Mouse (Mus musculus) kidney, embryonic 16.5 days (tissue): ENCODE data around the gene Nav1. TPM values are rescaled to one million over a fixed set of nuclear protein-coding genes. Genes with fewer than 3 reads are reported as not detected.
A peak's percentile ranks its signal among the peaks of the same experiment; 100 is the strongest.

ENCODE experiments used
- ATAC-seq: fragments of 200-750 bp; cut with Nextera tagmentation; 2 replicates; pipeline ENCODE4 v1.8.0; 2017; ENCODE audit warnings: moderate TSS enrichment; ENCODE audit not compliant: low FRiP score, low TSS enrichment
- H3K27ac ChIP-seq: fragments of 300-500 bp; sonication (generic); 2 replicates; pipeline ENCODE4 v1.5.1; 2014; ENCODE audit warnings: low read length
- H3K27me3 ChIP-seq: fragments of 300-500 bp; sonication (generic); 2 replicates; pipeline ENCODE4 v1.6.1; 2014; ENCODE audit warnings: low read length, control low read depth, mixed read lengths; ENCODE audit not compliant: insufficient read depth
- H3K36me3 ChIP-seq: fragments of 300-500 bp; sonication (generic); 2 replicates; pipeline ENCODE4 v1.6.1; 2014; ENCODE audit warnings: low read length, control low read depth, mixed read lengths; ENCODE audit not compliant: insufficient read depth
- H3K4me1 ChIP-seq: fragments of 300-500 bp; sonication (generic); 2 replicates; pipeline ENCODE4 v1.6.1; 2014; ENCODE audit warnings: low read length, control low read depth, mixed read lengths; ENCODE audit not compliant: insufficient read depth
- H3K4me2 ChIP-seq: fragments of 300-500 bp; sonication (generic); replicated peaks from 2 replicates; pipeline ENCODE4 v1.6.1; 2014; ENCODE audit warnings: low read depth, low read length
- H3K4me3 ChIP-seq: fragments of 300-500 bp; sonication (generic); 2 replicates; pipeline ENCODE4 v1.5.1; 2014; ENCODE audit warnings: mild to moderate bottlenecking, low read length
- H3K9ac ChIP-seq: fragments of 300-500 bp; sonication (generic); replicated peaks from 2 replicates; pipeline ENCODE4 v1.6.1; 2014; ENCODE audit warnings: low read length
- H3K9me3 ChIP-seq: fragments of 300-500 bp; sonication (generic); 2 replicates; pipeline ENCODE4 v1.6.1; 2016; ENCODE audit warnings: low read length, control low read depth
- WGBS: fragments of 180-500 bp; shearing (Covaris S2); extraction: QIAGEN DNeasy Blood & Tissue Kit; methylation state at CpG from one replicate; pipeline ENCODE4 v1.1.7; 2014; 5-methylcytosine and 5-hydroxymethylcytosine counted together
- polyA plus RNA-seq: library from polyadenylated mRNA; unstranded; fragments of >200 nt; fragmentation: Nextera tagmentation; extraction: Ambion mirVana; gene quantifications from 2 replicates; pipeline ENCODE4 v1.2.1, GENCODE M21; 2015

The Nav1 gene
- polyA plus RNA-seq, 1 experiment from 2014 or later: 12.2 TPM

DNA sequence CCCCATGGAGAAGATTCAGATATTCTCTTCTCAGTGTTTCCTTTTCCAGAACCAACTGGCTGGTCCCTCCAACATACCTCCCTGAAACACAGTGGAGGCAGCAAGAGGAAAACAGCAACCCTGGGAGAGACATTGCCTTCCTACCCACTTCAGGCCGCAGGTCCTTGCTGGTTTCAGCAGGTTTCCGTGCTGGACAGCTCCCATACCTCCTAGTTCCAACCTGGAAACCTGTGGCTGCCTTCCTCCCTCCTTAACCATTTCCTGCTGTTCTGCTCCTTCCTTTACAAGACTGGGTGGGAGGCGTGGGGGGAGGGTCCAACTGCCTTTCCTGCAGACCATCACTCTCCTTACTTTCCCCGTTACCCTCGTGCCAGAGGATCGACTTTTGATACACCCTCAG is 27.7 kb upstream of the Nav1 start:
- H3K4me3 ChIP-seq: no peak overlapping the region
- H3K4me1 ChIP-seq: peaks cover 21% of the 10 kb centered on the region
- H3K4me2 ChIP-seq: no peak overlapping the region
- H3K27ac ChIP-seq: no peak overlapping the region
- ATAC-seq: no peak
- 16% methylated on average over 6 of the region's 6 CpGs for whole genome bisulfite sequencing
- no peaks in the 10 kb centered on the region for H3K36me3 ChIP-seq
- H3K27me3 ChIP-seq: no peaks in the 10 kb centered on the region
- no peak overlapping the region for H3K9ac ChIP-seq
- H3K9me3 ChIP-seq: no peaks in the 10 kb centered on the region

DNA sequence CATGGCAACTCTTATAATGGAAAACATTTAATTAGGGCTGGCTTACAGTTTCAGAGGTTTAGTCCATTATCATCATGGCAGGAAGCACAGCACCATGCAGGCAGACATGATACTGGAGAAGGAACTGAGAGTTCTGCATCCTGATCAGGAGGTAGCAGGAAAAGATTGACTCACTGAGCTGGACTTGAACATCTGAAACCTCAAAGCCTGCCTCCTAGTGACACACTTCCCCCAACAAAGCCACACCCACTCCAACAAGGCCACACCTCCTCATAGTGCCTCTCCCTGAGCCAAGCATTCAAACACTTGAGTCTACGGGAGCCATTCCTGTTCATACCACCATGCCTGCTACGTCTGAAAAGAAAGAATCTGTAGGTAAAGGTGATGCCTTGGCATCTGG is 26.8 kb upstream of the Nav1 start:
- Histone ChIP-seq H3K4me2 (no peak overlapping the region), H3K4me1 (peaks cover 21% of the 10 kb centered on the region), H3K36me3 (no peaks in the 10 kb centered on the region), H3K4me3 (no peak overlapping the region), H3K27me3 (no peaks in the 10 kb centered on the region), H3K9ac (no peak overlapping the region), H3K9me3 (no peaks in the 10 kb centered on the region), H3K27ac (no peak overlapping the region)
- 86% methylated on average over 2 of the region's 2 CpGs for WGBS
- no peak for ATAC-seq

DNA sequence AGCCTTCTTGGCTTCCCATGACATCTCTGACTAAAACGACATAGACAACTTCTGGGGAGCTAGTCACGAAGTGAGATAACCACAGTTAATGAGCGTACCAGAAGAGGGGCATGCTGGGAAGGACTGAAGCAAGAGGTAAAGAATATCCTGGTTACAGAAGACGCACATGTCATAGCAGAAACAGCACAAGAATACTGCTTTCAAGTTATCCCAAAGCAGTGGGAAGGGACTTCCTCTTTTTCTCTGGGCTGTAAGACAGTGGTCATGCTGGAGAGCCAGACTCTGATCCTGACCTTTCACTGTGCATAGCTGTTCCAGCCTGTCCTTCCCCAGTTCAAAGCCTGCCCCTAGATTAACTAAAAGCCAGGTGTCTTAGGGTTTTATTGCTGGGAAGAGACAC is 26.4 kb upstream of the Nav1 start:
- Histone ChIP-seq H3K4me3 (no peak overlapping the region), H3K36me3 (no peaks in the 10 kb centered on the region), H3K9me3 (no peaks in the 10 kb centered on the region), H3K27me3 (no peaks in the 10 kb centered on the region), H3K9ac (no peak overlapping the region), H3K4me2 (no peak overlapping the region), H3K27ac (no peak overlapping the region), H3K4me1 (peaks cover 21% of the 10 kb centered on the region)
- no peak for ATAC-seq
- WGBS: 86% methylated on average over 4 of the region's 4 CpGs

DNA sequence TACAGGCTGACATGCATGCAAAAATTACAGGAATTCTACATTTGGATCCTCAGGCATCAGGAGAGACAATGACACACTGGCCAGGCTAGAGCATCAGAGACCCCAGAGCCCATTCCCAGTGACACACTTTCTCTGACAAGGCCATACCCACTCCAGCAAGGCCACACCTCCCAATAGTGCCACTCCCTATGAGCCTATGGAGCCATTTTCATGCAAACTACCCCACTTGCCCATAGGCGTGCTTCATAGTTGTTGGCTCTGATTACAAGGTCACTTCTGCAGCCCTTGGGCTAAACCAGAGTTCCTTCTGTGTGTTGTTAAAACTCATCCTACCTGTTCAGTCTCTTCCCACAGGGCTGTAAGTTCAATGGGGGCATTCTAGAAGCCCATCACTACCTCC is 25.1 kb upstream of the Nav1 start:
- Histone ChIP-seq H3K4me2 (peak overlapping the region; percentile 16; the same call in 1 of the 2 replicates), H3K9ac (no peak overlapping the region), H3K27me3 (no peaks in the 10 kb centered on the region), H3K4me3 (no peak overlapping the region), H3K36me3 (no peaks in the 10 kb centered on the region), H3K27ac (peak overlapping the region; percentile 55; the same call in 1 of the 2 replicates), H3K4me1 (peaks cover 21% of the 10 kb centered on the region), H3K9me3 (no peaks in the 10 kb centered on the region)
- WGBS: 62% methylated on average over 1 of the region's 1 CpGs
- ATAC-seq: no peak

DNA sequence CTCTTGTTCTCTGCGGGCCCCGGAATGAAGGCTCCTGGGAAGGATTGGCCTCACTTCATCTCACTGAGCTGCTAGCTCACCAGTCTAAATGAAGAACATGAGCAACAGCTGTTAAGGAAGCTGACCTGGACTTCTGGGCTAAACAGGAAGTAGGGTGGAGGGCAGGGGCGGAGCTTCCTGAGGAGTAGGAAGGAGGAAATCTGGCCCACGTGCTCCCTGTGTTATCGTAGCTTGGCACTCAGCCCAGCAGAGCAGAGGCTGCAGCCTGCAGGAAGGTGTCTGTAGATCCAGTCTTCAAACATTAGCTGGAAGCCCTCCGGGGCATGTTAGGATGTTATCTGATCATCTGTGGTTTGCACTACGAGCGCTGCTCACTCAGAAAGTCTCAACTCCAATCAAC is 24.4 kb upstream of the Nav1 start:
- peak; percentile 76; the same call in 1 of the 2 replicates for ATAC-seq

DNA sequence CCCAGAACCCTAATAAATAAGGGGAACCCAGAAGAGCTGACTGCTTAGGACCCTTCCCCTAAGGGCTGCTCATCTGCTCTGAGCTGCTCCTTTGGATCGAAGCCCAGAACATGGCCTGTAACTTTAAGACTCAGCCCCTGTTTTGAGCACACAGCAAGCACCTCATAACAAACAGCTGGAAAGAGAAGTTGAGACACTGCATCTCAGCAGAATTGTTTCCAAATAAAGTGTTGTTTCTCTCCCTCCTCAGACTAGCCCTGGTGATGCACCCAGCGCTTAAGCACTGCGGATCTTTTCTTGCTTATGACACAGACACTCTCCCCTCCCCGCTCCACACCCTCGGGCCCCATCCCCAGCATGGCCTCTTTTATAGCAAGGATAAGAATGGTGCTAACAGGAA is 22.8 kb upstream of the Nav1 start:
- Histone ChIP-seq H3K4me2 (no peak overlapping the region), H3K9me3 (no peaks in the 10 kb centered on the region), H3K4me3 (no peak overlapping the region), H3K4me1 (peaks cover 16% of the 10 kb centered on the region), H3K9ac (no peak overlapping the region), H3K36me3 (no peaks in the 10 kb centered on the region), H3K27me3 (no peaks in the 10 kb centered on the region), H3K27ac (no peak overlapping the region)
- ATAC-seq: no peak
- WGBS: 55% methylated on average over 5 of the region's 5 CpGs

More for the DNA sequence above, 24.4 kb upstream of the Nav1 start:
- no peak overlapping the region for H3K4me3 ChIP-seq
- H3K27ac ChIP-seq: peak overlapping the region; percentile 79
- H3K4me1 ChIP-seq: peaks cover 21% of the 10 kb centered on the region
- no peaks in the 10 kb centered on the region for H3K36me3 ChIP-seq
- no peaks in the 10 kb centered on the region for H3K27me3 ChIP-seq
- 50% methylated on average over 8 of the region's 8 CpGs for WGBS
- no peak overlapping the region for H3K9ac ChIP-seq
- no peaks in the 10 kb centered on the region for H3K9me3 ChIP-seq
- peak overlapping the region; percentile 16; the same call in 1 of the 2 replicates for H3K4me2 ChIP-seq

DNA sequence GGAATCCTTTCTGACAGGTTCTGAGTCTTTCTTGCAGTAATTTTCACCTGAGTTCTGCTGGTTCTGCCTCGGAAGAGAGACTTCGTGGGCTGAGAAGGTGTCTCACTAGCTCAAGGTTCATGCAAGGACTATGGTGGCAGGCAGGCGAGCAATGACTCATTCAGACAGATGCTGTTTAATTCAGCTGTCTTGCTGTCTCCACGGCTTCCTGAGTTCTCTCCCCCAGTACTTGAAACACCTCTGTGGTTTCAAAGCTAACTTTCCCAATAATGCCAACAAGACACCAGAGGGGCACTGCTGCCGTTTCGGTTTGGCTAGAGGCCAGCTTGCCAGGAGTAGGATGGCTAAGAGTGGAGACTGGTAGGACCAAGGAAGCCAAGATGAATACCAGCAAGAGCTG is 19.1 kb upstream of the Nav1 start:
- H3K4me2 ChIP-seq: no peak overlapping the region
- no peak overlapping the region for H3K9ac ChIP-seq
- H3K9me3 ChIP-seq: no peaks in the 10 kb centered on the region
- no peaks in the 10 kb centered on the region for H3K27me3 ChIP-seq
- no peak for ATAC-seq
- H3K27ac ChIP-seq: no peak overlapping the region
- no peaks in the 10 kb centered on the region for H3K36me3 ChIP-seq
- 77% methylated on average over 6 of the region's 6 CpGs for WGBS
- no peak overlapping the region for H3K4me3 ChIP-seq
- H3K4me1 ChIP-seq: peaks cover 4% of the 10 kb centered on the region

DNA sequence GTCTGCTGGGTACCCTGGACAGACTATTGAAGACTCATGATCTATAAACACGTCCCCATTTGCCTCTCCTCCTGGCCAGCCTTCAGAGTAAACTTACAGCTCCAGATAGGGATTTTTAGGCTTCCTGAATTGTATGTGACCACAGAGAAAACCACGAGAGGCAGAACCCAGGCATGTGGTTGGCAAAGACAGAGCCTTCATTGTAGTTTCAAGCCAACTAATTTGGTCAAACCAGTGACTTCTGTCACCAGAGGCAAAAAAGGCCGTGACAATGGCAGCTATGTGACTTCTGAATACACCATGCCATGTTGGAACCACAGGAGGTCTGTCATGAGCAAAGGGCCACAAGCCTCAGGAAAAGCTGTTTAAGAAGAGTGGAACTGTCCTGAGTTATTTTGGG is 18.6 kb upstream of the Nav1 start:
- ATAC-seq: no peak
- Histone ChIP-seq H3K4me1 (no peaks in the 10 kb centered on the region), H3K9me3 (no peaks in the 10 kb centered on the region), H3K4me3 (no peak overlapping the region), H3K27me3 (no peaks in the 10 kb centered on the region), H3K9ac (no peak overlapping the region), H3K36me3 (no peaks in the 10 kb centered on the region), H3K4me2 (no peak overlapping the region), H3K27ac (no peak overlapping the region)
- WGBS: 81% methylated on average over 3 of the region's 3 CpGs

DNA sequence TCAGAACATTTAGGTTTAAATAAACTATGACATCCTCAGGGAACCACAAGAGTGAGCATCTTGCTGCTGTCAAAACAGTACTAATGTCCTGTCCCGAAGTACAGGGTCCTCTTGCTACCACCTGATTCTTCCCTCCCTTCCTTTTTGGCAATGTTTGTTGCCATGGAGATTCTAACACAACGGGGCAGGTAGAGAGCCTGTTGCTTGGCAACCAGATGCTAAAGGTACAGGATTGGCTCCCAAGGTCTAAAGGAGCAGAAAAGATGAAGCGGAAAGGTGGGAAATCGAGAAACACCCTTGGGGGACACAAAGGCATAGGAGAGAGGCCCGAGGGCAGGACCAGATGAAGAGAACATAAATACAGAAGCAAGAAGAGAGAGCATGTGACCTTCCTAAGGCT is 17.6 kb upstream of the Nav1 start:
- H3K9me3 ChIP-seq: no peaks in the 10 kb centered on the region
- H3K4me2 ChIP-seq: no peak overlapping the region
- H3K4me1 ChIP-seq: peaks cover 6% of the 10 kb centered on the region
- H3K9ac ChIP-seq: no peak overlapping the region
- ATAC-seq: no peak
- H3K4me3 ChIP-seq: no peak overlapping the region
- no peaks in the 10 kb centered on the region for H3K36me3 ChIP-seq
- 81% methylated on average over 5 of the region's 5 CpGs for WGBS
- no peaks in the 10 kb centered on the region for H3K27me3 ChIP-seq
- no peak overlapping the region for H3K27ac ChIP-seq

DNA sequence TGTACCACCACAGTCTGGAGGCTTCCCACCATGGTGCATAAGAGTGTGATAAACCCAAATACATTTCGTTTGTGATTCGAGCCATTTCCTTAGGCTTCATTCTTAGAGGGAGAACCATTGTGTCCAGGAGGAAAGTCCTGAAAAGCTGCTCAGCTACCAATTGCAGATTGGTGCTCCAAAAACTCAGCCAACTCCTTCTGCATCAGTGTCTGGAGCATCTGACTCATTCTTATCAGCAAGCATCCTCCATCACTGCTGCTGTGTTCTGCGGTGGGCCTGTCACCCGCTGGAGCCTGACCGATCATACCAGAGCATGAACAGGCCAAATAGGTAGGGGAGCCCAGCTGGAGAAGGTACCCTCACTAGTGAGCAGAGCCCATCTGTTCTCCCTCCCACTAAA is 16.0 kb upstream of the Nav1 start:
- Histone ChIP-seq H3K4me2 (no peak overlapping the region), H3K4me3 (no peak overlapping the region), H3K9me3 (no peaks in the 10 kb centered on the region), H3K4me1 (peaks cover 10% of the 10 kb centered on the region), H3K9ac (no peak overlapping the region), H3K27me3 (0 out of 2 replicates have a peak, but pooled peaks cover 5% of the 10 kb centered on the region), H3K27ac (no peak overlapping the region), H3K36me3 (no peaks in the 10 kb centered on the region)
- no peak for ATAC-seq
- WGBS: 88% methylated on average over 5 of the region's 5 CpGs
